Mouse (Mus musculus) CH12.LX (cell line): Measurements from ENCODE around the gene Kif1c.

ENCODE experiments used
- CTCF ChIP-seq, 2 experiments: IDR thresholded peaks in 1 of 2; conservative IDR thresholded peaks in 1 of 2; 2 replicates each; pipeline ENCODE4 v1.5.1; 2011 to 2012; ENCODE audit warnings: low read depth in 2 of 2, low read length in 2 of 2, improper control_type of control experiment in 1 of 2, inconsistent platforms in 1 of 2, mild to moderate bottlenecking in 1 of 2, moderate library complexity in 1 of 2
- RCOR1 ChIP-seq: conservative IDR thresholded peaks from 2 replicates; pipeline ENCODE4 v1.6.1; 2012; ENCODE audit warnings: low read depth, mild to moderate bottlenecking, inconsistent platforms, low read length, improper control_type of control experiment
- USF2 ChIP-seq: conservative IDR thresholded peaks from 2 replicates; pipeline ENCODE4 v1.6.1; 2011; ENCODE audit warnings: low read depth, low read length, improper control_type of control experiment
- ZC3H11A ChIP-seq: IDR thresholded peaks from 2 replicates; pipeline ENCODE4 v1.6.1; 2012; ENCODE audit warnings: low read depth, mild to moderate bottlenecking, inconsistent platforms, low read length, improper control_type of control experiment

DNA sequence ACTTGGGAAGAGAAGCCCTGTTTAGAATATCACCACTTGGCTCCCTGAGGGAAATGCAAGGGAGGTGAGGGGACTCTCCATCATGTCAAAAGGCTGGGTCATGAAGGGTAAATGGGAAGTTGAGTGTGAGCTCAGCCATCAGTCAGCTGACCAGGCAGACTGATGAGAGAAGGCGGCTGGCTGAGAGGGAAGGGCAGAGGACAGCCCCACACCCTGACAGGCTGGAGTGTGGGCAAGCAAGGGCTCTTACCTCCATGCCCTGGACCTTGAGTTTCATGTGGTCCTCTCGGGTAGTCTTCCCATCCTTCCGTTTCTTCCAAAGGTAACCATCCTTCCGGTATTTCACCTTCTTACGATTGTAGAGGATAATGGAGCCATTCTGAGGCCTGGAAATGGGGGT is 16.7 kb upstream of the Kif1c start:
- TF ChIP-seq CTCF (conservative IDR thresholded peaks at IDR 0.05 in 1 of 2, IDR thresholded peaks at IDR 0.05 in 1 of 2; ENCODE audit: low read depth in 2 of 2, low read length in 2 of 2) (no peak), USF2 (no peak), RCOR1 (no peak), ZC3H11A (no peak)
